Mouse (Mus musculus): ENCODE data around the gene Sema3f.

GRCm38 (mm10) chr9:107682405-107682804, 27.9 kb downstream of the Sema3f start:
- TF ChIP-seq CTCF (IDR thresholded peaks at IDR 0.05; ENCODE audit: insufficient read depth, low read depth, low read length) (no peak), POLR2A (IDR thresholded peaks at IDR 0.05; ENCODE audit: insufficient read depth, low read depth, low read length) (no peak)
